Mouse (Mus musculus): ENCODE results near the gene Nicn1. TPM values are rescaled to one million over a fixed set of nuclear protein-coding genes. Genes with fewer than 3 reads are reported as not detected.

Gene Nicn1
- polyA plus RNA-seq (2012; fragmentation: generic; extraction: Trizol), result 10 to 100 TPM in 1 of 2 experiments, 1 to 10 TPM in 1; 8.9 to 63.2 TPM

GRCm38 (mm10) chr9:108290016-108290750 lies at the start of gene Nicn1:
Gene Nicn1 (plus strand): TSS chr9:108290429.

GRCm38 (mm10) chr9:108263690-108264190 lies 26.5 kb upstream of the Nicn1 start, which contains the start of gene Dag1:
Gene Dag1 (minus strand): TSS chr9:108263958.

GRCm38 (mm10) chr9:108296453-108297355 lies 6.5 kb downstream of the Nicn1 start, which contains the start of gene Amt:
Gene Amt (plus strand): TSS chr9:108296853.

GRCm38 (mm10) chr9:108305629-108306520 lies 15.6 kb downstream of the Nicn1 start, which contains the start of the genes Rhoa and Tcta:
Gene Rhoa (plus strand): TSS chr9:108306129.
Gene Tcta (minus strand): TSS chr9:108306160.

GRCm38 (mm10) chr9:108338886-108339781 lies 48.9 kb downstream of the Nicn1 start, which contains the start of gene Gpx1:
Gene Gpx1 (plus strand): TSS chr9:108338903.

Other genes starting within 250 kb of the Nicn1 start
- gene Gmppb, start 241.2 kb upstream of the Nicn1 start, polyA plus RNA-seq (2012; fragmentation: generic; extraction: Trizol), result 10 to 100 TPM; 14.7 to 20.6 TPM
- gene Amigo3, start 237.3 kb upstream of the Nicn1 start, polyA plus RNA-seq (2012; fragmentation: generic; extraction: Trizol), result 1 to 10 TPM in 1 of 2 experiments, under 1 TPM in 1; 0.61 to 3.6 TPM
- under 1 TPM; 0.05 to 0.18 TPM for gene Mst1, start 210.0 kb upstream of the Nicn1 start, polyA plus RNA-seq (2012; fragmentation: generic; extraction: Trizol)
- 10 to 100 TPM; 15.3 to 28.3 TPM for gene Rnf123, start 207.1 kb upstream of the Nicn1 start, polyA plus RNA-seq (2012; fragmentation: generic; extraction: Trizol)
- 10 to 100 TPM; 82.7 to 98.4 TPM for gene Apeh, start 195.8 kb upstream of the Nicn1 start, polyA plus RNA-seq (2012; fragmentation: generic; extraction: Trizol)
- under 1 TPM; 0.13 to 0.14 TPM for gene Bsn, start 100.0 kb upstream of the Nicn1 start, polyA plus RNA-seq (2012; fragmentation: generic; extraction: Trizol)
- 10 to 100 TPM in 1 of 2 experiments, 1 to 10 TPM in 1; 8.1 to 96.8 TPM for gene Dag1, start 26.5 kb upstream of the Nicn1 start, polyA plus RNA-seq (2012; fragmentation: generic; extraction: Trizol)
- 1 to 10 TPM in 1 of 2 experiments, under 1 TPM in 1; 0.23 to 6.4 TPM for gene Amt, start 6.4 kb downstream of the Nicn1 start, polyA plus RNA-seq (2012; fragmentation: generic; extraction: Trizol)
- 100 to 1,000 TPM; 144 to 229 TPM for gene Rhoa, start 15.7 kb downstream of the Nicn1 start, polyA plus RNA-seq (2012; fragmentation: generic; extraction: Trizol)
- gene Tcta, start 15.7 kb downstream of the Nicn1 start, polyA plus RNA-seq (2012; fragmentation: generic; extraction: Trizol), result 10 to 100 TPM; 11.0 to 48.4 TPM
- gene Gpx1, start 48.5 kb downstream of the Nicn1 start, polyA plus RNA-seq (2012; fragmentation: generic; extraction: Trizol), result 100 to 1,000 TPM; 786 to 822 TPM
- 10 to 100 TPM; 68.6 to 96.9 TPM for gene Usp4, start 57.4 kb downstream of the Nicn1 start, polyA plus RNA-seq (2012; fragmentation: generic; extraction: Trizol)
- under 1 TPM; 0.04 to 0.35 TPM for gene 1700102P08Rik, start 102.4 kb downstream of the Nicn1 start, polyA plus RNA-seq (2012; fragmentation: generic; extraction: Trizol)
- not detected for gene Ccdc36, start 138.1 kb downstream of the Nicn1 start, polyA plus RNA-seq (2012; fragmentation: generic; extraction: Trizol)
- not detected for gene BC048562, start 146.1 kb downstream of the Nicn1 start, polyA plus RNA-seq (2012; fragmentation: generic; extraction: Trizol)
- 10 to 100 TPM; 28.0 to 46.0 TPM for gene Ccdc71, start 170.1 kb downstream of the Nicn1 start, polyA plus RNA-seq (2012; fragmentation: generic; extraction: Trizol)
- gene Klhdc8b, start 171.2 kb downstream of the Nicn1 start, polyA plus RNA-seq (2012; fragmentation: generic; extraction: Trizol), result 1 to 10 TPM; 1.4 to 9.8 TPM
- gene Lamb2, start 189.3 kb downstream of the Nicn1 start, polyA plus RNA-seq (2012; fragmentation: generic; extraction: Trizol), result 100 to 1,000 TPM in 1 of 2 experiments, 1 to 10 TPM in 1; 9.4 to 170 TPM
- gene Usp19, start 200.2 kb downstream of the Nicn1 start, polyA plus RNA-seq (2012; fragmentation: generic; extraction: Trizol), result 10 to 100 TPM; 21.0 to 70.4 TPM
- 100 to 1,000 TPM; 170 to 180 TPM for gene Qars, start 217.3 kb downstream of the Nicn1 start, polyA plus RNA-seq (2012; fragmentation: generic; extraction: Trizol)
- 10 to 100 TPM in 1 of 2 experiments, 1 to 10 TPM in 1; 5.6 to 45.1 TPM for gene Qrich1, start 226.4 kb downstream of the Nicn1 start, polyA plus RNA-seq (2012; fragmentation: generic; extraction: Trizol)